Mouse (Mus musculus): Measurements from ENCODE around the gene Hnrnpa0.

DNA sequence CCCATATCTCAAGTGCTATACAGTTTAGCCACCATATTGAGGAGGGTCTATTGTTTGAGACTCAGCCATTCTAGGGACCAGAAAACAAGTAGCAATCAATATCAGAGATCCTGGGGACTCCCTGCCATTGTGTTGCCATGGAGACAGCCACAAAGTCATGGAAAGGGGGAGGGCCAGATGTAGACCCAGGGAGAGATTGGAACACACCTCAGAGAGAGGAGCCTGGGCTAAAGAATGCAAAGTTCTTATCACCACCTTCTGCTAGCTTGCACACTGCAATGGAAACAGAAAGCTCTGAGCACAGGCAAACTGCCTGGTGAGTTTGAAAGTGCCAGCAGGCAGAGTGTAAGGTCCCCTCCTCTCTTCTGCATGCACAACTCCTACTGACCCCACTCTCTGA is 39.8 kb upstream of the Hnrnpa0 start:
- no peak for TF ChIP-seq ZNF384 (IDR thresholded peaks at IDR 0.05; ENCODE audit: low read depth, low read length)
- TF ChIP-seq JUND (IDR thresholded peaks at IDR 0.05; ENCODE audit: low read depth, low read length): no peak
- TF ChIP-seq ZKSCAN1 (IDR thresholded peaks at IDR 0.05; ENCODE audit: low read depth, low read length): no peak
- no peak for TF ChIP-seq TAL1 (IDR thresholded peaks at IDR 0.05; ENCODE audit: low read length)
- no peak for TF ChIP-seq RCOR1 (IDR thresholded peaks at IDR 0.05; ENCODE audit: low read depth, low read length)
- no peak for TF ChIP-seq CTCF (IDR thresholded peaks at IDR 0.05 in 2 of 3, conservative IDR thresholded peaks at IDR 0.05 in 1 of 3; ENCODE audit: control insufficient read depth in 1 of 3, insufficient read depth in 1 of 3, low read depth in 2 of 3, low read length in 3 of 3, poor library complexity in 1 of 3, severe bottlenecking in 1 of 3)
- TF ChIP-seq POLR2A (IDR thresholded peaks at IDR 0.05; ENCODE audit: control insufficient read depth in 1 of 2, insufficient read depth in 1 of 2, low read depth in 1 of 2, low read length in 2 of 2, poor library complexity in 1 of 2): no peak
- no peak for TF ChIP-seq CHD1 (IDR thresholded peaks at IDR 0.05; ENCODE audit: low read depth, low read length)
- TF ChIP-seq MYB (IDR thresholded peaks at IDR 0.05; ENCODE audit: low read depth, low read length): no peak

Data from MEL (cell line).